Mouse (Mus musculus): ENCODE measurements at regions not wholly inside any gene's neighbourhood (a gene's known extent, or its start where the extent isn't known, plus 50 kb on each side); places are given as distances from the start of the nearest gene placed in this dataset.
A peak's percentile ranks its signal among the peaks of the same experiment; 100 is the strongest.

DNA sequence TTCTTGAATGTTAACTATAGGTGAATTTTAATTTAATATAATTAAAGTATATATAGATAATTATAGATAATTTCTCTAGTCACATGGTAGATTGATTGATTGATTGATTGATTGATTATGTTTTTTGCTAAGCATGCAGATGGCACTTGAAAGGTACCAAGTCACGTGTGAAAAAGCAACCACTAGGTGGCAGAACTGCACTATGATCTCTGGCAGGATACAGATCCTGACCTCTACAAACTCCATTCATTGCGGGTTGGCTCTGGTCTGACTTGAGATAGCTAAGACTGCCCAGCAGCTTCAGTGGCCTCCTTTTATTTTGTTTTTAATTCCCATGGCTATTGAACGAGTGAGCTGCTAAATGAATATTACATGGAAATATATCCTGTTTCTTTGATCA lies 229.7 kb upstream of the Grm3 start:
- DNase-seq (ENCODE audit: low spot score) = peak; percentile 71

DNA sequence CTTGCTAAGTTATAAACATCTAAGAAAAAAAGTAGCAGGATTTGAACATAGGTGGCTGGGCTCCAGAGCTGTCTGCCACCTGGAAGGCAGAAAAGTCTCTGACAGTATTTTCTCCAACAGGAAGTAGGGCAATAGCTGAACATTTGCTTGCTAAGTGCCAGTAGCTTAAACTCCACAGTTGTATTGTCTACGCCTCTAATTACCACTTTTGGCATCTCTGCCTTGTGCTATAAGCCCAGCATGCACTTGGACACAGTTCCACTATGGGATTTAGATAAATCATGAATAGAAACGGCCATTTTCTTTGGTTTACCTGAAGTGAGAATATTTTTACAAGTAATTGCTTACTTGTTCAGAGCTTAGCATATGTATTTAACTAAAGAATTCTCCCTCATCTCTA lies 213.8 kb upstream of the Grm3 start:
- DNase-seq (ENCODE audit: low spot score) = no peak

DNA sequence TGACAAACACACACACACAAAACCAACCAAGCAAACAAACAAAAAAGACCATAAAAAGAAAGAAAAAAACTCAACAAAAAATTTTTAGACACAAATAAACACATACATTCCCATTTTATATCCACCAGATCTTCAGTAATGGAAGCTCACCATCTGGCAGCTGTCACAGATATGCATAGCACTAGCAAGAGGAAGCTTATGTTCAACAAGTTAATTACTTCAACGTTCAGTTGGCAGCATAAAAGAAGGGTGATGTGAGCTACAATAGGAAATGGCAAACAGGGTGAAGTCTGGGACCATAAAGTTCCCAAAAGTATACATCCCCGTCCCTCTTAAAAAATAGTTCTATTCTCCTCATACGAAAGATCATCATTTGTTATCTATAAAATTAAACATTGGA lies 188.0 kb upstream of the Grm3 start:
- DNase-seq (ENCODE audit: low spot score) = no peak

DNA sequence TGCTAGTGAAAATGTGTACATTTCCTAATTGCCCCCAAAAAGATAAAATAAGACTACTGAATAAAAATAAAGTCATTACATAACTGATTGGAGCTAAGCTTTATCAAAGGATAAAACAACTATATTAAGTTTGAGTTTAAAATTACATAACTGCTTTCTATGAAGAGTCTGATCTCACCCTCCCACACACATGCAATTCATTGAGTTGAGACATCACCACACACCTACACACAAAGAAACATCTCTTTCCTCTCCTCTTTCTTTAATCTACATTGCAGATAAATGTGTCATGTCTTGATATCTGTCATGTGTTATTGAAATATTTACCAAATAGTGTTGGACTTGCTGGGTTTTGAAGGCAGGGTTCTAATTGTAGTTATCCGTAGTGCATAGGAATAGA lies 186.8 kb upstream of the Grm3 start:
- DNase-seq (ENCODE audit: low spot score) = no peak

DNA sequence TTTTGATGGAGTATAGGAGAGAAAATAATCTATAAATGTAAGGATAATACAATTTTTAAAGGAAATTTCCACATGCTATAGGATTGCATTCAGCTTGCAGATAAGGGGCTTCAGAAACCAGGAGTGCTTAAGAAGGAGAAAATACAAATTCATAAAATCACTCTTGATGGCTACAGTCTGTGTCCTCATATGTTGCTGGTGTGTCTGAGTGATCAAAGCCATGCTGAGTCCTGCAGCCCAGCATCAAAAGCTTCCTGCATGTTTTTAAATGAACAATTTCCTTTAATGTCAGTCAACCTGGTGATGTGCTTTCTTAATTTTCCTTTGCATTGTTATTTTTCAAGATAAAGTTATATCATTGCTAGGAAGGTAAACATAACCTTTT lies 186.1 kb upstream of the Grm3 start:
- no peak for DNase-seq (ENCODE audit: low spot score)

DNA sequence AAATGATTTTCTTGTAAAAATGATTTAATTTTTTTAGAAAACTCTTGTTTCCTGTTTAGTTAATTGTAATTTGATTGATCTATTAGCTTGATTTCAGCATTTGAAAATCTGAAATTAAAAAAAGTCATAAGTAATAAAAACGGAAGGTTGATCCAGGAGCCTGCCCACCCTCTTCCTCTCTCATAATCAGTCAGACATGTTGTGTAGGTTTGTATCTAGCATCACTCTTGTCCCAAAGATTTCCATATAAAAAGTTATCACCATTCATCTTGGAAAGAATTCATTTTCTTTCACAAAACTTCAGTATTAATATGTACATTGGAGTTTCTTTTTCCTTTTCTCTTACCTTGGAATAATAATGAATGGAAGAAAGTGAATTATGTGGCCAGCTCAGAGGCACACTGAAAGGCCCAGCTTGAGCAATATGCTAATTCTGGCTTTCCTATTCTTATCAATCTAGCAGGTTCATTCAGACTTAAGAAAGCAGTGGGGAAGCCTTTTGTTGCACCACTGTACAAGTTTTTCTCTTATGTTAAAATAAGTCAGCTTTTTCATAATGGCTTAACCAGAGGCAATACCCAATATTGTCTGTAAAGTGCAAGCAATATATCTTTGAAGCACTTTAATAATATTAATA lies 185.6 kb upstream of the Grm3 start:
- no peak for DNase-seq (ENCODE audit: low spot score)

DNA sequence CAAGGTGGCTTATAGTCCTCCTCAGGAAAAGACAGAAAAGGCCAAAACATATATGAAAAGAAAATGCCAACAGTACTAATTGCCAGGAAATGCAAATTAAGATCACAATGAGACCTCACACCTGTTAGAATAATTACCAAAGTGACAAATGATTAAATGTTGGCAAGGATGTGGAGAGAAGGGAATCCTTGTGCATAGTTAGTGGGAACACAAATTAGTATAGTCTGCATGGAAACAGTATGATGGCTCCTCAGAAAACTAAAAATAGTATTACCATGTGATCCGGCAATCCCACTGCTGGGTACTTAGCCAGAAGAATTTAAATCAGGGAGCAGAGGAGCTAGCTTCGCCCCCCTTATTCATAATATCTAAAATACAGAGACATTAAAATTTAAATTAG lies 170.3 kb upstream of the Grm3 start:
- no peak for DNase-seq (ENCODE audit: low spot score)

DNA sequence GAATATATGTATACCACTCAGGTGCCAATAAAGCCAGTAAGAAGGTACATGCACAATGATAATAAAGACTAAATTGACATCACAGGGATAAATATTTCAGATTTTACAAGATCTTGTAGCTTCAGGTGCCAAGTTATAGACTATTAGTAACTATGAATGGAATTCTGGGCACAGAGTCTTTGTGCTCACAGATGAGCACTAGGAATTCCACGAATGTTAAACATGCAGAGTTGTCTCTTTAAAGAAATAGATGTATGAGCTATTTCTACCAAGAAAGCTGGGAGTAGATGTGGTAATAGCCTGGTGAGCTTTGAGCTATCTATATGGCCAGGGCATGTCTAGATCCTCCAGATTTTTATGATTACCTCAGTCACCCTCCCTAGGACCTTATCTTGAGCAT lies 153.1 kb upstream of the Grm3 start:
- no peak for DNase-seq (ENCODE audit: low spot score)

DNA sequence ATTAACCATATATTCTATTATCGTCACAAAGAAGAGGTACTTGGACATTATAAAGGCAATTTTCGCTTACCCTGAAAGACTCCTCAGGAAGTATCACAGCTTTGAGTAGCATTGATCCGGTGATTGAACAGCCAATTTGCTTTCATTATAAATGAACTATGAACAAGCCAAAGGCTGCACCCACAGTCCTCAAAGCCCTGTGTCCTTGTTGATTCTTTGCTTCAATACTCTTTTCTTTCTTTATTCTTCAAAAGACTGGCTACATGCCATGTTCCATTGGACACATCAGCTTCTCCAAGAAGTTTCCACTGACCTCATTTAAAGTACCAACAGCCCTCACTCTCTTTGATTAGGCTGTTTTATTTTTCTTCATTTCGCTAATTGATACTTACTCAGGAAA lies 144.1 kb upstream of the Grm3 start:
- no peak for DNase-seq (ENCODE audit: low spot score)

DNA sequence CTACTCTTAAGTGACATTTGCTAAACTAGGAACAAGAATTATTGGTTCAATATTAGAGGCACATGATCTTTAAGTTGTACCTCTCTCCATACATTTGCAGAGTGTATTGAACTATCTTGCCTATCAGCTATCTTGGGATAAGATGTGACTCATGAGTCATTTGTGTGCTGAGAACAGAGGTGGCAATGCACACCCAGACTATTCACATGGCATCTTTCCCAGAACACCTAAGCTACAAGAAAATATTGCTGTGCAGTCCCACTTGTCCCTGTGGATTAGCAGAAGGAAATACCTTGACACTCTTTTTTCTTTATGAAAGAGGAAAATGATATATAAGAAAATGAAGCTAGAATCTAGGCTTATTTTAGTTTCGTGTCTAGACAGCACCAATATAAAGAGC lies 104.8 kb upstream of the Grm3 start:
- DNase-seq (ENCODE audit: low spot score) = no peak

DNA sequence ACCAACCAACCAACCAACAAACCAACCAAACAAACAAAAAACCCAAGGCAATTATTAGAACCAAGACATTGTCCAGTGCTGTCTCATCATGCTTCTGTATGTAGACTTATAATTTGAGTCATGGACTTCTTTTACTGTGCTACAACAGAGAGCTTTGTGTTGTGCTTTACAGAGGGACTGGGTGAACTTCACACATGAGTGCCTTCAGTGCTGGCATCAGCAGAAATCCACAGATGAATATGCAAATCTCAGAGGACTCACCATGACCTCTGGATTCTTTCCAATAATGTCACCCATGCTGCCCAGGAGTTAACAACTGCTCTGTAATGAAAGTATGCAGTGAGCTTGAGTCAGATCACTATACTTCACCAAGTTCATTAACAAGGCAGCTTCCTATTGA lies 76.7 kb upstream of the Grm3 start:
- no peak for DNase-seq (ENCODE audit: low spot score)

DNA sequence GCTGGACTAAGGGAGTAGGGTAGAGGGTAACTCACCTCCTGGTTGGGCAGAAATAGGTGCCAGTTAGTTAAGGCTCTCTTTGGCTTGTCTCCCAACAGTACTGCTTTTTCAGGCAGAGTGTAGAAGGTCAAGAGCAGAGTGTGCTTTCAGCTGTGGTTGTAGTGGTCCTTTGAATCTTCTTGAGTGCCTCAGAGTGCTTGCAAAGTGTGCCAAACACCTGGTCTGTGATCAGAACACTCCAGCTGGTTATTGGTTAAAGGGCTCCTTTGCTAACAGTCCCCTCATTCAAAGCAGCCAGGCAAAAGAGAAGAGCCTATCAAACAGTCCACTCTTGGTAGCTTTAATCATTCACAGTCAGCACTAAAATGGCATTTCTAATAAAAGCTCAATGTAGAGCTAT lies 56.1 kb upstream of the Grm3 start:
- DNase-seq (ENCODE audit: low spot score) = no peak

All from retina, embryonic 14.5 days (tissue).